Mouse (Mus musculus): ENCODE data around the gene Cit. TPM values are rescaled to one million over a fixed set of nuclear protein-coding genes. Genes with fewer than 3 reads are reported as not detected.

The Cit gene
- polyA plus RNA-seq, 1 experiment from 2014 or later: 46.7 TPM

GRCm38 (mm10) chr5:115840946-115841775 is 3.9 kb upstream of the Cit start:
- H3K36me3 ChIP-seq (ENCODE audit: insufficient read depth): no peaks in the 10 kb centered on the region
- DNase-seq (no peak), ATAC-seq (ENCODE audit: insufficient read depth) (no peak)
- TF ChIP-seq CTCF (IDR thresholded peaks at IDR 0.05; ENCODE audit: low read depth): no peak
- no peaks in the 10 kb centered on the region for H3K27me3 ChIP-seq (ENCODE audit: insufficient read depth, low read length)
- H3K4me1 ChIP-seq (ENCODE audit: insufficient read depth): peaks cover 13% of the 10 kb centered on the region; the same call in 1 of the 2 replicates
- 72% methylated on average over 12 of the region's 12 CpGs for WGBS
- H3K9me3 ChIP-seq (ENCODE audit: low read depth, low read length): no peaks in the 10 kb centered on the region
- no peak overlapping the region for H3K9ac ChIP-seq
- no peak overlapping the region for H3K27ac ChIP-seq (ENCODE audit: low read depth)
- no peak overlapping the region for H3K4me2 ChIP-seq
- H3K4me3 ChIP-seq (ENCODE audit: low read depth, low read length): no peak overlapping the region

GRCm38 (mm10) chr5:115844368-115844765 is 711 bp upstream of the Cit start:
- 2% methylated on average over 12 of the region's 12 CpGs for WGBS
- H3K9ac ChIP-seq: peak overlapping the region; percentile 65
- DNase-seq (peak; percentile 47), ATAC-seq (ENCODE audit: insufficient read depth) (no peak)
- peaks cover 15% of the 10 kb centered on the region for H3K36me3 ChIP-seq (ENCODE audit: insufficient read depth)
- no peaks in the 10 kb centered on the region for H3K27me3 ChIP-seq (ENCODE audit: insufficient read depth, low read length)
- H3K4me1 ChIP-seq (ENCODE audit: insufficient read depth): peaks cover 13% of the 10 kb centered on the region; the same call in 1 of the 2 replicates
- peak overlapping the region; percentile 85 for H3K4me2 ChIP-seq
- H3K27ac ChIP-seq (ENCODE audit: low read depth): peak overlapping the region; percentile 72
- H3K4me3 ChIP-seq (ENCODE audit: low read depth, low read length): peak overlapping the region; percentile 91
- H3K9me3 ChIP-seq (ENCODE audit: low read depth, low read length): no peaks in the 10 kb centered on the region
- TF ChIP-seq CTCF (IDR thresholded peaks at IDR 0.05; ENCODE audit: low read depth): no peak

- Histone ChIP-seq H3K36me3 (ENCODE audit: insufficient read depth) (peaks cover 25% of the 10 kb centered on the region), H3K27me3 (ENCODE audit: insufficient read depth, low read length) (no peaks in the 10 kb centered on the region), H3K4me1 (ENCODE audit: insufficient read depth) (peaks cover 13% of the 10 kb centered on the region; the same call in 1 of the 2 replicates), H3K9ac (peak overlapping the region; percentile 87), H3K27ac (ENCODE audit: low read depth) (no peak overlapping the region), H3K9me3 (ENCODE audit: low read depth, low read length) (no peaks in the 10 kb centered on the region), H3K4me2 (peak overlapping the region; percentile 85), H3K4me3 (ENCODE audit: low read depth, low read length) (peak overlapping the region; percentile 91)
- ATAC-seq (ENCODE audit: insufficient read depth) (no peak), DNase-seq (no peak)
- WGBS: 31% methylated on average over 8 of the region's 8 CpGs
- TF ChIP-seq CTCF (IDR thresholded peaks at IDR 0.05; ENCODE audit: low read depth): no peak
Observed at GRCm38 (mm10) chr5:115845635-115846174, 627 bp downstream of the Cit start.

GRCm38 (mm10) chr5:115847166-115847565 is 2.1 kb downstream of the Cit start:
- no peak for ATAC-seq (ENCODE audit: insufficient read depth)
- Histone ChIP-seq H3K4me1 (ENCODE audit: insufficient read depth) (peaks cover 13% of the 10 kb centered on the region; the same call in 1 of the 2 replicates), H3K9ac (no peak overlapping the region), H3K9me3 (ENCODE audit: low read depth, low read length) (no peaks in the 10 kb centered on the region), H3K4me2 (no peak overlapping the region), H3K27me3 (ENCODE audit: insufficient read depth, low read length) (no peaks in the 10 kb centered on the region), H3K36me3 (ENCODE audit: insufficient read depth) (peaks cover 38% of the 10 kb centered on the region), H3K4me3 (ENCODE audit: low read depth, low read length) (no peak overlapping the region), H3K27ac (ENCODE audit: low read depth) (no peak overlapping the region)
- no peak for TF ChIP-seq CTCF (IDR thresholded peaks at IDR 0.05; ENCODE audit: low read depth)
- DNase-seq: peak; percentile 17
- WGBS: 77% methylated on average over 8 of the region's 8 CpGs

- Histone ChIP-seq H3K4me3 (ENCODE audit: low read depth, low read length) (no peak overlapping the region), H3K27ac (ENCODE audit: low read depth) (no peak overlapping the region), H3K4me1 (ENCODE audit: insufficient read depth) (peaks cover 13% of the 10 kb centered on the region; the same call in 1 of the 2 replicates), H3K9ac (no peak overlapping the region), H3K27me3 (ENCODE audit: insufficient read depth, low read length) (no peaks in the 10 kb centered on the region), H3K9me3 (ENCODE audit: low read depth, low read length) (no peaks in the 10 kb centered on the region), H3K4me2 (no peak overlapping the region), H3K36me3 (ENCODE audit: insufficient read depth) (peaks cover 47% of the 10 kb centered on the region)
- no peak for TF ChIP-seq CTCF (IDR thresholded peaks at IDR 0.05; ENCODE audit: low read depth)
- WGBS: 95% methylated on average over 7 of the region's 7 CpGs
- ATAC-seq (ENCODE audit: insufficient read depth) (no peak), DNase-seq (no peak)
Observed at GRCm38 (mm10) chr5:115848463-115848862, 3.4 kb downstream of the Cit start.

- no peak overlapping the region for H3K9ac ChIP-seq
- ATAC-seq (ENCODE audit: insufficient read depth) (no peak), DNase-seq (no peak)
- WGBS: 89% methylated on average over 12 of the region's 12 CpGs
- peaks cover 9% of the 10 kb centered on the region; the same call in 1 of the 2 replicates for H3K4me1 ChIP-seq (ENCODE audit: insufficient read depth)
- no peak overlapping the region for H3K4me2 ChIP-seq
- no peak overlapping the region for H3K27ac ChIP-seq (ENCODE audit: low read depth)
- no peak for TF ChIP-seq CTCF (IDR thresholded peaks at IDR 0.05; ENCODE audit: low read depth)
- no peaks in the 10 kb centered on the region for H3K27me3 ChIP-seq (ENCODE audit: insufficient read depth, low read length)
- peaks cover 56% of the 10 kb centered on the region for H3K36me3 ChIP-seq (ENCODE audit: insufficient read depth)
- no peaks in the 10 kb centered on the region for H3K9me3 ChIP-seq (ENCODE audit: low read depth, low read length)
- H3K4me3 ChIP-seq (ENCODE audit: low read depth, low read length): no peak overlapping the region
Observed at GRCm38 (mm10) chr5:115849263-115849829, 4.3 kb downstream of the Cit start.

All from lung, embryonic 14.5 days (tissue).